Mouse (Mus musculus): ENCODE results near the gene Cbs.

The Cbs gene

DNA sequence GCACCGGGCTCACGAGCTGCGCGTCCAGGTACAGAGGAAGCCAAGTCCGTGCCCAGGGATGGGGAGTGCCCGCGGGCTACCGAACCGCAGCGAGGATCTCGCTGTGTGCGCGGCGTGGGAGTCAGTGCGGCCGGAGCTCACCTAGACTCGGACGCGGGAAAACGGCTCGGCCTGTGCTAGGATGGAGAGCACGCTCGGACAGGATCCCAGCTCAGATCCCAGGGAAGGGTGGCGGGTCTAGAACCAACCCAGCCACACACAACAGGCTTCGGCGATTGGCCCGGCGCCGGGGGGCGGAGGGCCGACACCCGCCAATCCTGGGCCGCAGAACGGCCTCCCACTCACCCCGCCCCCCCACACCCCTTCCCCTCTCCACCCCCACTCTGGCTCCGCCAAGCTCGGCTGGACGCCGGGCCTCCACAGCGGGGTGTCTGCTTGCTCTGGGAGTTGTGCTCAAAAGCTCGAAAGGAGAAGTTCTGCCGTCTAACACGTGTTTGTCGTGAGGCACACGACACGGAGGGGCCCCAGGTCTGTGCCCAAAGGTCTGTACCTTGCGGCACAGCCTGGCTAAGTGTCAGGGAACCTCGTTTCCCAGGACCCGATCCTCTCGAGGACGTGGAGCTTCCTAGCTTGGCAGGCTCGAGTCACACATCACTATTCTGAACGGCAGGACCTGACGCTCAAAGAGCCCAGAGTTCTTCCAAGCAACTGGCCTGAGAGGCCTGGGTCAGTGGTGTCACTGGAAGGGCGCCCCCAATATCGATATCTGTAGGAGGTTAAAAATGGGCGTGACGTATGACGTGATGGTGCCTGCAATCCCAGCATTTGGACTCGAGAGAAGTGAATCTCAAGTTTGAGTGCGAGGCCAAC is at the start of gene Cbs:
Cbs (minus strand) TSS at position 297 of the 870 bp plus-strand sequence.
- DNase-seq: peak; percentile 91

DNA sequence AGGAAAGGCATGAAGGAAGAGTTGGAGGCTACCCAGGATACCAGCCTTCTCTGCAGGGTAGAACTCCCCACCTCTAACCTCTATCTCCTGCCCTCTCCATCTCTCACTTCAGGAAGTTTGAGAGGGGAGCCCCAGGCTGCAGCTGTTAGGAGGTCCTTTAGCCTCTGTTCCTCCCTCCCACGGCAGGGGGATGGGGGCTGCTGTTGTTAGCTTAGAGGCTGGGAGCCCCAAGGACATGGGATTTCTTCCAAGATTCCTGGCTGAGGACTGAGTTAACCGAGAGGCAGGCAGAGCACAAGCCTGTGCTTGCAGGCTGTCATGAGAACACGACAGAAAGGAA is 49.2 kb upstream of the Cbs start:
- peak; percentile 40 for DNase-seq

- DNase-seq: peak; percentile 84
Observed at GRCm38 (mm10) chr17:31685514-31686224, 48.6 kb upstream of the Cbs start.

- no peak for DNase-seq
Observed at GRCm38 (mm10) chr17:31680450-31680849, 43.4 kb upstream of the Cbs start.

DNA sequence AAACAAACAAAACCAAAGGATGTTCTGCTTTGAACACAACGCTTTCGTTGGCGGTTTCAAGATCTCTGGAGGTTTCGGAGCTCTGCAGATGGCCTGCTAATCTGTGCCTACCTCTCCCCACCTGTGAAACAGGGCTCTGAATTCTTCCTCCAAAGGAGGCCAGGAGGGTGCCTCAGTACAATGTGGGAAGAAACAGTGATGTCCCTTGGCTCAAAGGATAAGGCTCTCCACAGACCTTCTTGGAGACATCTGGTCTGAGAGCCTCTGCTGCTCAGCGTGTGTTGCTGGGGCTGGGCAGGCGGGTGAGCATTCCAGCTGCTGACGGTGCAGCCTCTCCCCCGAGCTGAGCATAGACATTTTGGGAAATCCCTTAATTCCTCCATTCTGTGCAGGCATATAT is 40.5 kb upstream of the Cbs start, which contains the start of gene Cryaa:
Cryaa (plus strand) TSS at position 301 of the 400 bp plus-strand sequence.
- no peak for DNase-seq

GRCm38 (mm10) chr17:31674426-31674825 is 37.4 kb upstream of the Cbs start:
- DNase-seq: no peak

- DNase-seq: no peak
Observed at GRCm38 (mm10) chr17:31672279-31672678, 35.2 kb upstream of the Cbs start.

GRCm38 (mm10) chr17:31671698-31672097 is 34.7 kb upstream of the Cbs start:
- no peak for DNase-seq

GRCm38 (mm10) chr17:31670163-31670562 is 33.1 kb upstream of the Cbs start:
- DNase-seq: no peak

DNA sequence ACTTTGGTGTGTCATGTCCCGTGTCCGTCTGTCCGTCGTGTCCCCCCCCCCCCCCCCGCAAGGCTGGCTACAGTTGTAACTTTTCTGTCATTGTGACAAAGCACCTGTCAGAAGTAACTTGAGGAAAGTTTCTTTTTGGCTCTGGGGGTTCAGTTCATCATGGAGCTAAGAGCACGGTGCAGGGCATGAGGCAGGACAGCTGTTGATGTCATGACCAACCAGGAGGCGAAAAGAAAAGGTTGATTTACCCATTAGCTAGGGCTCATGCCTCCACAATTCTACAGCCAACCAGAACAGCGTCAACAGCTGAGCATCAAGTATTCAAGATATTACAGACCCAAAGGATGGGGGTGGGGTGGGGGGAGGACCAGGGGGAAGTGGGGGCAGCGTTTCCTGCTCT is 31.3 kb upstream of the Cbs start:
- DNase-seq: no peak

- DNase-seq: peak; percentile 86
Observed at GRCm38 (mm10) chr17:31664760-31665159, 27.7 kb upstream of the Cbs start.

DNA sequence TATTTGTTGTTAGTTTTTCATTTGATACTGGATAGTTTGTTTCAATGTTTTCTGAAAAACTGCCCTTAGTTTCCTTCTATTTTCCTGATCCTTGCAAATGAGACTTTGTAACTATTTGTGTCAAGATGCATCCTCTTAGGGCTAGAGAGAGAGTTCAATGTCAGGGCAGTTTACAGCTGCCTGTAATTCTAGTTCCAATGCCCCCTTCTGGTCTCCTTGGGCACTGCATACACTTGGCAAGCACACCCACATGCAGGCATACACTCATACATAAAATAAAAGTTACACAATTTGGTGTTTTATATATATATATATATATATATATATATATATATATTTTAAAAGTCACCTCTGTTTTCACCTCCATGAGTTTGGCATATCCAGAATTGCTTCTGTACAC is 25.8 kb upstream of the Cbs start:
- no peak for DNase-seq

DNA sequence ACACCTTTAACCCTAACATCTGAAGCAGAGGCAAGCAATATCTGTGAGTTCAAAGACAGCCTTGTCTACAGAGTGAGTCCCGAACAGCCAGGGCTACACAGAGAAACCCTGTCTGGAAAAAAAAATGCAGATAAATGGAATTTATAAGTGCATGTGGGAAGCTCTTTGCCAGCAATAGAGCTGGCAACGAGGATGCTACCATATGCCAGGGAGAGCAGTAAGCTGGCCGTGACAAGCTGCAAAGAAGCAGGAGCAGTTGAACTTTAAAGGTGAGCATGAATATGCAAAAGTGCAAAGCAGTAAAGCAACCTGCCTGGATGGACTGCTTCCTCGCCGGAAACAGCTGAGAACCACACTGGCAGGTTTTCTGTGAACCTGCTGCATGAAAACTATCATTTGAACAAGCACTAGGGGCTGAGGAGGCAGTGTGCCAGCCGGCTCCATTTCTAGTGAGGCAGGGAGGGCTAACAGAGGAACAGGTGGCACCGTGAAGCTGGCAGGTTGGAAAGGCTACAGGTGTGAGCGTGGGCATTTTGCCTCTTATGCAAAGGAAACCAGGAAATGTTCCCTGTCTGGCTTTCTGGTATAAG is 23.7 kb upstream of the Cbs start:
- DNase-seq: peak; percentile 50

GRCm38 (mm10) chr17:31658468-31659185 is 21.6 kb upstream of the Cbs start, which contains the start of gene U2af1:
Gene U2af1, minus strand, starts transcription at chr17:31658892.
- peak; percentile 97 for DNase-seq

DNA sequence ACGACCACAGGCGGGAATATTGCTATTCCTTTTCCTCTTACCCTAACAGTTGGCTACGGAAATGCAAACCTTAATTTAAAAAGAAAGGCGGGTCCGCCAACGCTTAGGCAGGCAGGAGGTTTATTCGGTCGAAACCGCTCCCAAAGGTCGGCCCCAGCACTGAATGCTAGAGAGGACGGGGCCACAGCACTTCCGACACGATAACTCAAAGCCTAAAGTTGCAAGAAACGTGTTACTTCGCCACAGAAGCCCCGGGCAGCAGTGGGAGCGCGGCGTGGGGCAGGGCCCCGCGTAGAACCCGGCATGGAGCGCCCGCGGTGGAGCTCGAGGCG is 21.1 kb upstream of the Cbs start:
- no peak for DNase-seq

- DNase-seq: no peak
Observed at GRCm38 (mm10) chr17:31657141-31657983, 20.3 kb upstream of the Cbs start.

DNA sequence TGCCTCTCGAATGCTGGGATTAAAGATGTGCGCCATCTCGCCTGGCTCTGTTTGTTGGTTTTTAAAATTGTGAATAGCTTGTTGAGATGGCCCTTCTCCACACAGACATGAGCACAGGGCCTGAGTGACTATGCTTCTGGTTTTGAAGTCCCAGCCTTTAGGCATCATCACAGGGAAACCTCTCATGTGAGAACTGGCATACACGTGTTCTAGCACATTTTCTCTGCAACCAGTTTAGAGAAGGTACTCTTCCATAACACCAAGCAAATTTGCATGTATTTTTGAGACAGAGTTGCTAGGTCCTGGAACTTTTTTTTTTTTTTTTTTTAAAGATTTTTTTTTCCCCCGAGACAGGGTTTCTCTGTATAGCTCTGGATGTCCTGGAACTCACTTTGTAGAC is 19.6 kb upstream of the Cbs start:
- no peak for DNase-seq

DNA sequence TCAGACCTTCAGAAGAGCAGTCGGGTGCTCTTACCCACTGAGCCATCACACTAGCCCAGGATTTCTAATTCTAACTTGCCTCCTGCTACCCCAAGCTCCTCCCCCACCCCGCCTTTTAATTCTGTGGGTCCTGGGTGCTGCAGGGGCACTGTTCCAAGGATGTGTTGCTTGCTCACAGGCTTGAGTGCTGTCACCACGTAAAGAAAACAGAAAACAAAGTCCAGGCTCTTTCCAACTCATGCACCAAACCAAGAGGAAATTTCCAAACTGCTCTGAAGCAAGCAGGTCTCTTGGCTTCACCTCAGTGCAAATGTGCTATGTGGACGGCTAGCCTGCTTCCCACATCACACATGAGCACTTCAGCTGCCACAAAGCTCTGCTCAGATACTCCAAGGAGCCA is 18.3 kb upstream of the Cbs start:
- DNase-seq: peak; percentile 61

DNA sequence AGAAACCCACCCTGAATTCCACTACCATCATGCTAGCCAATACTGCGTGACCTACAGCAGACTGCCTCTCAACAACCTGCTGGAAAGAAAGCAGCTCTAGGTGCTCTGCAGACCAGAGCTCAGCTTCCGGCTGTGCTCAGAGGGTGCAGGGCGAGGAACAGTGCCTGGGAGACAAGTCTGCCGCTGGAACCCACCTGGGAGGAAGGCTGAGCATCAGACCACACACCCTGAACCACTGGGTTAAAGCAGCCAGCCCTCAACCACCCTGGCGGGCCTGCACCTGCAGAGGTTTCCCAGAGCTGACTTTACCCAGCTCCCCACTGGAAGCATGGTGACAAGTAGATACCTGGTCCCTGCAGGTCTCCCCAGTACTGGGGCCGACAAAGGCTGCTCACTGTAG is 16.2 kb upstream of the Cbs start:
- no peak for DNase-seq

GRCm38 (mm10) chr17:31652152-31652551 is 15.1 kb upstream of the Cbs start:
- no peak for DNase-seq

GRCm38 (mm10) chr17:31646199-31647002 is 9.4 kb upstream of the Cbs start:
- DNase-seq: no peak
